Mouse (Mus musculus) liver, adult (tissue): ENCODE measurements at regions not wholly inside any gene's neighbourhood (a gene's known extent, or its start where the extent isn't known, plus 50 kb on each side); places are given as distances from the start of the nearest gene placed in this dataset.

Experiments
- GATA4 ChIP-seq: IDR thresholded peaks from 2 replicates; pipeline ENCODE4 v1.6.1; 2014; ENCODE audit warnings: mild to moderate bottlenecking, low read length; ENCODE audit not compliant: insufficient replicate concordance

DNA sequence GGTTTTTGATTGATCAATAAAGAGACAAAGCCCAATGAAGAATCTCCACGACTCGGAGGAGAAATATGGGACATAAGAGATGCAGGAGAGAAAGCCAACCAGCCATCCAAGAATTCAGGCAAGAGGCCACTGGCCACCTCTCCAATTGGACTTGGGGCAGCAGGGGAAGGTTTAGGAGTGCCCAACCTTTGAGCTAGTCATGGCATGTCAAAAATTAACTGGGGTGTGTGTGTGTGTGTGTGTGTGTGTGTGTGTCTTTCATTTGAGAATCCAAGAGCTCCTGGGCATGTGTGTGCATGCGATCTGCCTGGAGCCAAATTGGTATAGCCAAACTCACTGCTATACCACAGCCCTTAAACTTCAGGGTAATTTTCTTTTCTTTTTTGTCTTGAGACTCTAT is 51.6 kb upstream of the Cecr2 start:
- TF ChIP-seq GATA4, result no peak

DNA sequence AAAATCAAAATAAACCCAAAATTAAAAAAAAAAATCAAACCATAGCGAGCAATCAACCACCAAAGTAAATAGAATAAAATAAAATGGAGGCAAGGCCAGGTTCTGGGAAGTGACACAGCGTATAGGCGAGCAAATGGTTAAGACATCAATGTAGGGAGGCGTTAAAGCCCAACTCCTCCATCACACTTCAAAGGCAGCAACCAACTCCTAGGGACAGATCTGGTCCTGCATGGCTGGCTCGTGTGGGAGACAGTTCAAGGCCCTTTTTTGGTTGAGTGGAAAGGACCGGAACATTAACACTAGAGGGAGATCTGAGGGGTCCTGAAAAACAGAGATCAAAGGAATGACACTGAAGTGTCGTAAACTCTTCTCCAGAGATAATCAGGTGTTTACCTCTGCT is 53.8 kb upstream of the Cecr2 start:
- no peak for TF ChIP-seq GATA4

DNA sequence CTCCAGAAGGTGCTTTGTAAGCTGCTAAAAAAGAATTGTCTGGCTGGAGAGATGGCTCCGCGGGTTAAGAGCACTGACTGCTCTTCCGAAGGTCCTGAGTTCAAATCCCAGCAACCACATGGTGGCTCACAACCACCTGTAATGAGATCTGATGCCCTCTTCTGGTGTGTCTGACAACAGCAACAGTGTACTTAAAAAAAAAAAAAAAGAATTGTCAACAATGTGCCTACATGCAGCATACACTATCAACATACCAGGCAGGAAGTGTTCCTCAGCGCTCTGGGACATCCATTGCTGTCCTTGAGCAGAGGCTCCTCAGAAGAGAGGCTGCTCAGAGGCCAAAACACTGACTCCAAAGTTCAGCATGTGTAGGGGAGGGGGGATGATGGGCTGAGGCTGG is 56.3 kb upstream of the Cecr2 start:
- TF ChIP-seq GATA4, result no peak

DNA sequence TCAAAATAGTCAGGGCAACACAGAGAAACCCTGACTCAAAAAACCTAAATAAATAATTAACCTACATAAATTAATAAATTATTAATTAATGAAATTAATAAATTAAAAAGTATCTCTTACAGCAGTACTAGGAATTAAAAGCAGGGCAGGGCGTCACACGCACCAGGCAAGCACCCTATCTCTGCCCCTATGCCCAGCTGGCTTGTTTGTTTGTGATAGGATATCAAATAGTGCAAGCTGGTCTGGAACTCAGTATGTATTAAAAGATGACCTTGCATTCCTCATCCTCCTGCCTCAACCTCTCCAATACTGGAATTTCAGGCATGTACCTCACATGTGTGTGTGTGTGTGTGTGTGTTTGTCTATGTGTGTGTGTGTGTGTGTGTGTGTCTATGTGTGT is 60.7 kb upstream of the Cecr2 start:
- TF ChIP-seq GATA4, result no peak

DNA sequence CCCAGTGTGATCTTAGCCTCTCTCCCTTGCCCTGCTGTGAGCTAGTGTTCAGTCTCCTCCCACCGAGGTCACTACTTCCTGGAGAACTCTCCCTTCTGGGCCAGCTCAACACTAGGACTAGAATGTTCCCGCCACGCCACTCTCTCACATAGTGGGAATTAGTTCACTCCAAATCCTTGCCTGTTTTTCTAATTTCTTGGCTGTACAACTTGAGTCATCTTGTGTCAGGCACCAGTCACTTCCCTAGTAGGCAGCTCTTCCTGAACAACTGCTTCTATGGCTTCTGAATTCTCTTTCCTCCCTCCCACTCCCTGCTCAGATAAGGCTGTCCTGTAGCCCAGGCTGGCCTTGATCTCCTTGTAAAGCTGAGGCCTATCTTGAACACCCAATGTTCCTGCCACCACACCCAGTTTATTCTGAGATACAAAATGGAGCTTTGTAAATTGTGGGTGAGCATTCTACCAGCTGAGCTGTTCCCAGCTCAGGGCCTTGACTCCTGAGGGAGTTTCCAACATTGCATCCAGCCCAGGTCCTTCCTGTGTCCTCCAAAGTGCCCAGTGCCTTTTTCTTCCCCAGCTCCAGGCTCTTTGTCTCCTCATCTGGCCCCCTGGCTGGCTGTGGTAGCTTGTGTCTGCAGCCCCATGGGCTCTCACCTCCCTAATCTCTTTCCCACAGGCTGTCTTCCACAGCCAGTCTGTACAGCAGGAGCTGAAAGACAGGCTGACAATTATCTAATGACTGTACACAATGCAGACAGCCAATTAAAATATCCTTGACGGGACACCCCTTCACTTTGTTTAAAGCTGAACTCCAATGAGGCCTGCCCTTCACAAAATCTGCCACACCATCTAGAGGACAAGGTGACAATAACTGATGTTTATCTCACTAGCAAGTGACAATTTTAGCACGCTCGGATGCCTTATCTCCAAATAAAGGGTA is 61.9 kb upstream of the Cecr2 start:
- TF ChIP-seq GATA4, result 0 out of 2 replicates have a peak, but pooled peaks have one; percentile 7

DNA sequence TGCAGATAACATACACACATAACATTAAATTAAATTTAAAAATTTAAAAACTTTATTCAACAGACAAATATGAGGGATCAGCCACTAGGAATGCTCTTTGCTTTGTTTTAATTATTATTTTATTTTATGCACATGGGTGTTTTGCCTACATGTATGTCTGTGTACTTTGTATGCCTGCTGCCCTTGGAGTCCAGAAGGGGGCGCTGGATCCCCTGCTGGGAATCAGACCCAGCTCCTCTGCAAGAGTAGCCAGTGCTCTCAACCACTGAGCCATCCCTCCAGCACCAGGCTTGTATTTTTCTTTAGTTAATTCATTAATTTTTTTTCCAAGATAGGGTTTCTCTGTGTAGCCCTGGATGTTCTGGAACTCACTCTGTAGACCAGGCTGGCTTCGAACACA is 62.7 kb upstream of the Cecr2 start:
- TF ChIP-seq GATA4, result no peak

DNA sequence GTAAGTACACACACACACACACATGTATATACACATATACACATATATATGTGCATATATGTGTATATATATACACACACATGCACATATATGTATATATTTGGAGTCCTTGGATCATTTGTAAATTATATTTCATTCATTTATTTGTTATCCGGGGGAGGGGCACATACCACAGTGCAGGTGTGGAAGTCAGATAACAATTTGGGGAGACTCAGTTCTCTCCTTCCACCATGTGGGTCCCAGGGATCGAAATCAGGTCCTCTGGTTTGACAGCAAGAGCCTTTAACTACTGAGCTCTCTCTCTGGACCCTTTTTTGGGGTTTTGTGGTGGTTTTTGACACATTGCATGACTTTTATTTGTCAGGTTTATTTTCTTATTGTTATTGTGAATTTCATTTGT is 65.8 kb upstream of the Cecr2 start:
- TF ChIP-seq GATA4, result no peak

DNA sequence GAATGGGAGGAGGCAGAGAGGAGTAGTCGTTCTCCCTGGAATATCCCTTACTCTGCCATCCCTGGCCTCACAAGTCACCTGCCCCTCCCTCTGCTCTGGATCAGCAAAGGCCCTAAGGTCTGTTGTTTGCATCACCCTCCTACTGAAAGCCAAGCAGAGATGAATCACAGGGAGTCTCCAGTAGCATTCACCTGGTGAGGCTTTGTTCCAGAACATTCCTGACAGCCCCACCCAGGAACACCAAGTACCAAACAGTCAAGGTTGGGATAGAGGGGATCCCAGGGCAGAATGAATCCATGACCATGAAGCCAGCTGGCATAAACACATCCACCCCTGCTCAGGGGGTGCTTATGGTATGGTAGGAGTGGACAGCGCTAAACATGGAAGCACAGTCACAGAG is 67.4 kb upstream of the Hdhd5 start:
- no peak for TF ChIP-seq GATA4

DNA sequence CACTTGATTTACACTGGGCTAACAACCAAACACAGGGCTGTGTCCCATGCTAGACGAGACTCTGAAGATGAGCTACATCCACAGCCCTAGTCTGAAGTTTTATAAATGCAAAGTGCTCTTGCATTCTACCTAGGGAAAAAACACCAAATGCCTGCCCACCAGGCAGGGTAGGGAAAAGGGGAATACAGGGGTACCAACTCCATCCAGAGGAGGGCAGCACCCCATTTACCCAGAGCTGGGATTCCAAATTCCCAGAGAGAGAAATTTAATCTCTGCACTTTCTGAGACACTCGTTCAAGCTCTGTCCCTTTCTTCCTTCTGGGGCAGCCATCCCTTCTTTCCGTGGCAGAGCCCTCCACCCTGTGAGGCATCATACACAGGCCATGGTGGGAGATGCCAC is 66.8 kb upstream of the Hdhd5 start:
- TF ChIP-seq GATA4, result no peak

DNA sequence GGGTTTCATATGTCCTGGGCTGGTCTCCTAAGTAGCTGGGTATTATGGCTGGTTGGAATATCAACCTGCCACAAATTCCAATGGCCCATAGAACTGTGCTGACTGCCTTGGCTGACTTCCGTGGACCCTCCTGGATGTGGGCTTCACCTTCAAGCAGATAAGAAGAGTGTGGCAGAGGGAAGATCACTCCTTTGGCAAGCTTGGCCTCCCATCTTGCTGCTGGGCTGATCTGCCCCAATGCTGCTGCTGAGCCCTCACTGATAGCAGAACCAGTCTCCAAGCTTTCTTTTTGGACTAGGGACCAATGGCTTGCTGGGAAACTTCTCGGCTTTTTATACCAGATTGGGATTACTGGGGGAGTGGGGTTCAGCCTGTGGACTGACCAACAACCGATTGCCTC is 65.6 kb upstream of the Hdhd5 start:
- TF ChIP-seq GATA4, result no peak

DNA sequence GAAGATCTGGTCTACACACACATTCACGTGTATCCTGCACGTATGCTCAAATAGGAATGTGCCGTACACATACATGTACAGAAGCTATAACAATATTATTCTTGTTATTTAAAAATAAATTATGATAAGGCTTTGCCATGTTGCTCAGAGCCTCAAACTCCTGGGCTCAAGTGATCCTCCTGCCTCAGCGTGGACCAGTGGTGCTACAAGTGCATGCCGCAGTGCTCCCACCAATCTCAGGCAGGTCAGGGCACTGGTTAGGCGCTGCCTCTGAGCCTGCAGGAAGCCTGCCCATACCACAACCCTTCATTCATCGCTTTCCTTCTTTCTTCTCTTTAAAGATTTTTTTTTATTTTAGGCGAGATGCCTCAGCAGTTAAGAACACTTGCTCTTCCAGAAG is 63.3 kb upstream of the Hdhd5 start:
- TF ChIP-seq GATA4, result no peak

DNA sequence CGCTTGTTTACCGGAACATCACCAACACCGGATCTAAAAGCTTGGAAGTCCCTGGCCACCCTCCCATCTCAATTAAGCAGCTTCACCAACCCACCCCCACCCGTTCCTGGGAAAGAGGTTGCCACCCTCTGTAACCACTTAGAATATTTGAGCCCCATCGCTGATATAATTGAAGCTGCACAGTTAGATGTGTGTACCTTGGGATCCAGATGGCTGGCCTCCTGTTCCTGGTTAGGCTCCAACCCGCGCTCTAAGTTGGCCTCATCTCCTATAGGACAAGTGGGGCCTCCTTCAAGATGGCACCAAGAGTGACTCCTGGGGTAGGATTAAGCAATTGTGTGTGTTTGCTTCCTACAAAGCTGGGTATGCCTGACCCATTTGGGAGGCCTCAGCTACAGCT is 61.6 kb upstream of the Hdhd5 start:
- no peak for TF ChIP-seq GATA4

DNA sequence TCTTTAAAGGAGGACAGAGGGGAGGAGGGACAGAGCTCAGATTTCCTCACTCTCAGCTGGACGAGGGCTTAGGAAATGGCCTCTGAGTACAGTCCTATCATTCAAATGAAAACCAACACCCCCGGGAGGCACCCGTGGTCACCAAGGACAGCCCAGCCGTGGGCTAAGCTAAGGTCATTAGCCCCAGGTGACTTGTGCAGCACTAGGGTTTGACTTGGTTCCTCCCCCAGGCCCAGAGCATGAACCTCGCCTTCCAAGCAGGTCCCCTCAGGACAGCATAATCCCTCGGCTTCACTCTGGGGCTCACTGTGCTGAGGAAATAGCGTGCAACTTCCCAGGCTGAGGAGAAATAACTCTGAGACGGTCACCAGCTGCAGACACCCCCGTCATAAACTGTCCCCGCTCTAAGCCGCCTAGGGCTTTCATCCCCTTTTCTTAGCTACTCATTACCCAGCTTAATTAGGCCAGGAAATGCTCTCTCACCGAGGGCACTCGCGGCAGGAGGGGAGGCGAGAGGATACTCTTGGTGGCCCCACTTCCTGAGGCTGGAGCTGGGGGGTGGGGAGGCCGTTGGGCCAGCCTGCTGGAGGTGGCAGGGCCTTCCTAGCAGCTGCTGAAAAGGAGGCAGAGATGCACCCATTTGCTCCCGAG is 61.0 kb upstream of the Hdhd5 start:
- no peak for TF ChIP-seq GATA4

DNA sequence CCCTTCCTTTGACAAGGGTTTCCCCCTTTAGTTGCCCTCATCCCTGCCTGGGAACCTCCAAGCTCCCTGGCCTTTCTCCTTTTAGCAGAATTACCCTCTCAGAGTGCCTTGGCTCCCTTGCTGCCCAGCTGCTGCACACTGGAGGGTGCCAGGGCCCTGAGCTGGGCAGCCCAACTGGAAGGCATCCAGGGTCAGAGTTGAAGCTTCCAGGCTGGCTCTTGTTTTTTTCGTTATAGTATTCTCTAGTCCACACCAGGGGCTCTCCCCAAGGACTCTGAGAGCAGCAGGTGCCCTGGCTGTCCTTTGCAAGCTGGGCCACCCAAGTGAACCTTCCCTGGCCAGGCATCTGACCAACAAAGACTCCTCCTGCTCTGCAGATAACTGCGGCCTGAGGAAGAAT is 59.1 kb upstream of the Hdhd5 start:
- no peak for TF ChIP-seq GATA4

DNA sequence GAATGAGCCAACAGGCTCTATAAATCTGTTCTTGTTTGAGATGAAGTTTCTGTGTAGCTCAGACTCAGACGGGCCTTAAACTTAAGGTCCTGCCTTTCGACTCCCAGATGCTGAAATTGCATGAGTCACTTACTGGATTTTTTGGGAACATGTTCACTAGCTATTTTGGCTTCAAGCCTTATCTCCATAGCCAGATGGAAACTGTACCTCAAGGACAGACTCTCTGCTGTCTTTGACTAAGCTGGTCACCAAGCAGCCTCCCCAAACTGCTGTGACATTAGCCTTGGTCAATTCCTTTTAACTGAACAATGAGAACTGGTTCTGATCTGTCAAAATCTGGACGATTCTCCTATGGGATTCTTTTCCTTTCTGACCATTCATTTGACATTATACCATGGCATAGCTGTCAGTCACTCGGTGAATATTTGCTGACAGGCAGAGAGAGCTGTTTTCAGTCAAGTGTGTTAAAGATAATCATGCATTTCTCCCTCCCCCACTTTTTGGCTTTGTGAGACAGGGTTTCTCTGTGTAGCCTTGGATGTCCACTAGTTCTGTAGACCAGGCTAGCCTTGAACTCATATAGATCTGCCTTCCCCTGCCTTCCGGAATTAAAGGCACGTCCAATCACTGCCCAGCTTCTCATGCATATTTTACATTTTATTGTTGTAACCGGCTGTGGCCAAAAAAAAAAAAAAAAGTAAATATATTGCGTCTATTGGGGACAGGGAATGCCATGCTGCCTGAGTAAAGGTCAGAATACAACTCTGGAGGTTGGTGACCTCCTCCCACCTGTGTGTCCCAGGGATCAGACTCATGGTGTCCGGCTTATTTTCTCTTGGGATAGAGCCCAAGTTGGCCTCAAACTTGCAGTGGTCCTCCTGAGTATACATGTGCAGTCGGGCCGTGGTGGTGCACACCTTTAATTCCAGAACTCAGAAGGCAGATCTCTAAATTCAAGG is 57.9 kb upstream of the Hdhd5 start:
- TF ChIP-seq GATA4, result no peak

DNA sequence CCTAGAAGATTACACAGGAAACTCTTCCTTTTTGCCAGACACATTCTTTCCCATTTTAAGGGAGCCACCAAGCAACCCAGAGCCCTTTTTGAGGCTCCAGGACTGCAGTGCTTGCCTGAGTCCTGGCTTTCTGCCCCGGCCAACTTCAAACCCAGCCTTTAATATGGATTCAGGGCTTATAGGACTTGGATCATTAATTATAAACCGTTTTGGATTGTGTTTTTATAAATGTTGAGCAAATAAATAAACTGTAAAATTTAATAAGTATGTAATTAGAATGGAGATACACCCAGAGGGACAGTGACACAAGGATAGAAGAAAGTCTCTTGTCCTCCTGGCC is 54.8 kb upstream of the Hdhd5 start:
- no peak for TF ChIP-seq GATA4
